Mouse (Mus musculus) ES-Bruce4 (cell line): ENCODE results near the gene Qars. TPM values are rescaled to one million over a fixed set of nuclear protein-coding genes. Genes with fewer than 3 reads are reported as not detected.

ENCODE experiments used
- H3K27ac ChIP-seq: 2 replicates; pipeline ENCODE4 v1.5.1; 2012; ENCODE audit warnings: low read length, inconsistent platforms; ENCODE audit not compliant: insufficient read depth
- H3K27me3 ChIP-seq: 2 replicates; pipeline ENCODE4 v1.6.1; 2012; ENCODE audit warnings: mild to moderate bottlenecking, low read length, inconsistent platforms; ENCODE audit not compliant: control insufficient read depth, poor library complexity, insufficient read depth, severe bottlenecking
- H3K36me3 ChIP-seq: 2 replicates; pipeline ENCODE4 v1.6.1; 2012; ENCODE audit warnings: inconsistent platforms, mild to moderate bottlenecking, low read length, moderate library complexity; ENCODE audit not compliant: control insufficient read depth, poor library complexity, insufficient read depth, severe bottlenecking
- H3K4me1 ChIP-seq: one replicate; pipeline ENCODE4 v1.8.1; 2011; ENCODE audit warnings: low read length; ENCODE audit not compliant: control insufficient read depth, insufficient read depth
- H3K4me3 ChIP-seq: 2 replicates; pipeline ENCODE4 v1.5.1; 2011; ENCODE audit warnings: low read depth, mild to moderate bottlenecking, low read length
- H3K9ac ChIP-seq: 2 replicates; pipeline ENCODE4 v1.6.1; 2012; ENCODE audit warnings: low read depth, mild to moderate bottlenecking, inconsistent platforms; ENCODE audit not compliant: poor library complexity, severe bottlenecking
- H3K9me3 ChIP-seq: replicated peaks from 2 replicates; pipeline ENCODE4 v1.6.1; 2012; ENCODE audit warnings: mild to moderate bottlenecking, low read length, inconsistent platforms; ENCODE audit not compliant: control insufficient read depth, poor library complexity, insufficient read depth, severe bottlenecking
- CTCF ChIP-seq: IDR thresholded peaks from one replicate; pipeline ENCODE4 v1.8.1; 2011; ENCODE audit warnings: low read depth, low read length
- EP300 ChIP-seq: IDR thresholded peaks from 2 replicates; pipeline ENCODE4 v1.6.1; 2011; ENCODE audit warnings: low read depth, low read length; ENCODE audit not compliant: insufficient read depth
- POLR2A ChIP-seq: IDR thresholded peaks from one replicate; pipeline ENCODE4 v1.8.1; 2011; ENCODE audit warnings: low read length; ENCODE audit not compliant: insufficient read depth
- polyA plus RNA-seq: library from polyadenylated mRNA; stranded (reverse); fragments of >200 nt; gene quantifications from 2 replicates; pipeline ENCODE4 v1.2.4, GENCODE M21; 2011; ENCODE audit warnings: low read depth; ENCODE audit not compliant: missing spikeins, insufficient read depth, insufficient read length

Gene Qars
- polyA plus RNA-seq, 1 experiment: 395 TPM

- Histone ChIP-seq H3K27me3 (no peaks in the 10 kb centered on the region), H3K36me3 (peaks cover 54% of the 10 kb centered on the region), H3K4me1 (no peaks in the 10 kb centered on the region), H3K9me3 (no peaks in the 10 kb centered on the region), H3K4me3 (no peak overlapping the region), H3K27ac (no peak overlapping the region), H3K9ac (no peak overlapping the region)
- TF ChIP-seq CTCF (no peak), POLR2A (no peak), EP300 (no peak)
Measured at GRCm38 (mm10) chr9:108494146-108494825, 13.2 kb upstream of the Qars start.

GRCm38 (mm10) chr9:108494905-108495304 lies 12.6 kb upstream of the Qars start:
- Histone ChIP-seq H3K27ac (no peak overlapping the region), H3K9me3 (no peaks in the 10 kb centered on the region), H3K9ac (no peak overlapping the region), H3K36me3 (peaks cover 54% of the 10 kb centered on the region), H3K4me3 (no peak overlapping the region), H3K27me3 (no peaks in the 10 kb centered on the region), H3K4me1 (no peaks in the 10 kb centered on the region)
- TF ChIP-seq EP300: no peak
- no peak for TF ChIP-seq POLR2A
- TF ChIP-seq CTCF: no peak

GRCm38 (mm10) chr9:108499231-108499630 lies 8.3 kb upstream of the Qars start:
- no peaks in the 10 kb centered on the region for H3K27me3 ChIP-seq
- H3K4me3 ChIP-seq: no peak overlapping the region
- H3K9me3 ChIP-seq: no peaks in the 10 kb centered on the region
- H3K27ac ChIP-seq: no peak overlapping the region
- no peak overlapping the region for H3K9ac ChIP-seq
- peaks cover 58% of the 10 kb centered on the region for H3K36me3 ChIP-seq
- no peaks in the 10 kb centered on the region for H3K4me1 ChIP-seq
- no peak for TF ChIP-seq EP300
- no peak for TF ChIP-seq CTCF
- TF ChIP-seq POLR2A: no peak

- H3K9me3 ChIP-seq: no peaks in the 10 kb centered on the region
- H3K27ac ChIP-seq: no peak overlapping the region
- TF ChIP-seq CTCF: no peak
- TF ChIP-seq EP300: no peak
- TF ChIP-seq POLR2A: no peak
- H3K9ac ChIP-seq: no peak overlapping the region
- H3K4me3 ChIP-seq: no peak overlapping the region
- H3K4me1 ChIP-seq: no peaks in the 10 kb centered on the region
- H3K36me3 ChIP-seq: peaks cover 52% of the 10 kb centered on the region
- H3K27me3 ChIP-seq: no peaks in the 10 kb centered on the region
Measured at GRCm38 (mm10) chr9:108499943-108500342, 7.6 kb upstream of the Qars start.

- peaks cover 3% of the 10 kb centered on the region for H3K4me1 ChIP-seq
- peak overlapping the region; percentile 40; the same call in 1 of the 2 replicates for H3K27ac ChIP-seq
- peaks cover 22% of the 10 kb centered on the region for H3K36me3 ChIP-seq
- no peaks in the 10 kb centered on the region for H3K27me3 ChIP-seq
- no peak overlapping the region for H3K4me3 ChIP-seq
- TF ChIP-seq EP300 (no peak), CTCF (no peak), POLR2A (no peak)
- H3K9me3 ChIP-seq: no peaks in the 10 kb centered on the region
- H3K9ac ChIP-seq: 0 out of 2 replicates have a peak overlapping the region, but pooled peaks have one; percentile 1
Measured at GRCm38 (mm10) chr9:108506901-108507300, 605 bp upstream of the Qars start.

- H3K4me1 ChIP-seq: peaks cover 3% of the 10 kb centered on the region
- no peak for TF ChIP-seq CTCF
- no peak for TF ChIP-seq POLR2A
- no peak for TF ChIP-seq EP300
- no peaks in the 10 kb centered on the region for H3K27me3 ChIP-seq
- H3K36me3 ChIP-seq: peaks cover 35% of the 10 kb centered on the region
- peak overlapping the region; percentile 58; the same call in 1 of the 2 replicates for H3K9ac ChIP-seq
- H3K9me3 ChIP-seq: no peaks in the 10 kb centered on the region
- no peak overlapping the region for H3K27ac ChIP-seq
- no peak overlapping the region for H3K4me3 ChIP-seq
Measured at GRCm38 (mm10) chr9:108508776-108509175, 1.3 kb downstream of the Qars start.
